Mouse (Mus musculus): Measurements from ENCODE around the gene Sfn. TPM values are rescaled to one million over a fixed set of nuclear protein-coding genes. Genes with fewer than 3 reads are reported as not detected.
"Not testable (repeated sequence)": the region's sequence is repeated elsewhere in the genome, so short reads cannot be mapped to it uniquely, and the experiment has no call there.

The Sfn gene
- total RNA-seq (2021), result 1 to 10 TPM; 1.2 to 1.4 TPM
- long read RNA-seq, experiment 1, partial matches to known transcripts, result 0 of 1 reads
- long read RNA-seq, experiment 1, other reads (novel, unspliced or antisense), result 0 of 1 reads
- long read RNA-seq, experiment 2, result 0 reads

GRCm38 (mm10) chr4:133601721-133602218, at the start of gene Sfn:
Sfn (minus strand) TSS chr4:133602168.
- peak; percentile 49 to 58 for DNase-seq

- DNase-seq, result no peak
Observed at GRCm38 (mm10) chr4:133651445-133651844, 49.5 kb upstream of the Sfn start.

GRCm38 (mm10) chr4:133649989-133650699, 48.2 kb upstream of the Sfn start, which contains the start of gene Zdhhc18:
Zdhhc18 (minus strand) TSS chr4:133650154.
- DNase-seq, result peak; percentile 83 to 85

GRCm38 (mm10) chr4:133649464-133649863, 47.5 kb upstream of the Sfn start:
- not testable (repeated sequence) for DNase-seq

- DNase-seq, result no peak
Observed at GRCm38 (mm10) chr4:133645680-133646079, 43.7 kb upstream of the Sfn start.

- no peak for DNase-seq
Observed at GRCm38 (mm10) chr4:133645195-133645594, 43.2 kb upstream of the Sfn start.

GRCm38 (mm10) chr4:133634043-133634410, 32.1 kb upstream of the Sfn start:
- no peak for DNase-seq

- DNase-seq, result peak; percentile 93 to 95
Observed at GRCm38 (mm10) chr4:133633332-133634042, 31.5 kb upstream of the Sfn start.

- DNase-seq, result peak; percentile 52 to 75
Observed at GRCm38 (mm10) chr4:133632483-133633327, 30.7 kb upstream of the Sfn start.

GRCm38 (mm10) chr4:133631769-133632411, 29.9 kb upstream of the Sfn start:
- DNase-seq, result no peak

GRCm38 (mm10) chr4:133631071-133631768, 29.3 kb upstream of the Sfn start:
- DNase-seq, result peak in 1 of 2 experiments; percentile 47

- no peak for DNase-seq
Observed at GRCm38 (mm10) chr4:133630326-133630920, 28.5 kb upstream of the Sfn start.

GRCm38 (mm10) chr4:133629191-133629590, 27.2 kb upstream of the Sfn start:
- DNase-seq, result no peak

GRCm38 (mm10) chr4:133628517-133628916, 26.5 kb upstream of the Sfn start:
- no peak for DNase-seq

- DNase-seq, result no peak
Observed at GRCm38 (mm10) chr4:133627039-133627438, 25.1 kb upstream of the Sfn start.

GRCm38 (mm10) chr4:133626621-133627020, 24.7 kb upstream of the Sfn start:
- DNase-seq, result no peak

- DNase-seq, result no peak
Observed at GRCm38 (mm10) chr4:133626221-133626620, 24.3 kb upstream of the Sfn start.

GRCm38 (mm10) chr4:133625621-133626071, 23.7 kb upstream of the Sfn start:
- DNase-seq, result peak; percentile 51 to 73

GRCm38 (mm10) chr4:133624830-133625229, 22.9 kb upstream of the Sfn start:
- DNase-seq, result no peak

GRCm38 (mm10) chr4:133622161-133622695, 20.3 kb upstream of the Sfn start:
- no peak for DNase-seq

Measured in adrenal gland, postnatal 36 days (tissue).